Mouse (Mus musculus): ENCODE results near the gene Phlda2.
"Not testable (repeated sequence)": the region's sequence is repeated elsewhere in the genome, so short reads cannot be mapped to it uniquely, and the experiment has no call there.

Phlda2 gene

DNA sequence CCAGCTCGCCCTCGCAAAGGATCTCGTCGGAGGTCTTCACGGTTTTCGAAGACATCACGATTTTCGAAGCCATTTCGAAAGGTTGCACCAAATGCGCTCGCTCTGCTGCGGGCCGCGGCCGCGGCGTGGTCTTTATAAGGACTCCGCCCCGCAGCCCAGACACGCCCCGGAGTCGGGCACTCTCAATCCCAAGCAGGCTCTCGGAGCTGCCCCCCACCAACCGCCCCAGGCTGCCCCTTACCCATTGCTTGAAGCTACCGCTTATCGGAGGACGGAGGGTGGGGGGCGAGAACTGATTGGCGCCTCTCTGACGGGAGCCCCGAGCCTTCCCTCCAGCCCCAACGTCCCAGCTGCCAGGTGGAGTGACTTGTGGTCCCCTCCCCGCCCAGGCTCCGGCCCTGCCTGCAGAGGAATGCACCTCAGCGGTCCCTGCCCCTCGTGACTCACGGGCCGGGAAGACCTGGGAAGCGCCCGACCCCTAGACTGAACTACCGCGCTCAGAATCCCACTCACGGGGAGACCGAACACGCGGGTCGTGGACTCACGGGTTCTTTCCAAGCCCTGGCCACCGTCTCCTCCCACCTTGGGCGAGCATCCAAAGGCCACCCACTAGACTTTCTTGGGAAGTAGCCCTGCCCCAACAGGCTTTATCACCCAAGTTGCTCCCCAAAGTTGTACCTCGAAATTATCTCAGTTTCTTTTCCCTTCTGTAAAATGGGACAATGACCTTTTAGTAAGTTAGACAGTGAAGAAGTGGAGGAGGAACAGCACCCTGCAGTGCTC lies at the start of gene Phlda2:
TSS of gene Phlda2 (minus strand) at position 733 of the 783 bp plus-strand sequence.
- peak; percentile 30 to 73 for DNase-seq (ENCODE audit: low spot score in 2 of 2)

GRCm38 (mm10) chr7:143549588-143550220 lies 46.8 kb upstream of the Phlda2 start:
- DNase-seq (ENCODE audit: low spot score in 2 of 2): no peak

DNA sequence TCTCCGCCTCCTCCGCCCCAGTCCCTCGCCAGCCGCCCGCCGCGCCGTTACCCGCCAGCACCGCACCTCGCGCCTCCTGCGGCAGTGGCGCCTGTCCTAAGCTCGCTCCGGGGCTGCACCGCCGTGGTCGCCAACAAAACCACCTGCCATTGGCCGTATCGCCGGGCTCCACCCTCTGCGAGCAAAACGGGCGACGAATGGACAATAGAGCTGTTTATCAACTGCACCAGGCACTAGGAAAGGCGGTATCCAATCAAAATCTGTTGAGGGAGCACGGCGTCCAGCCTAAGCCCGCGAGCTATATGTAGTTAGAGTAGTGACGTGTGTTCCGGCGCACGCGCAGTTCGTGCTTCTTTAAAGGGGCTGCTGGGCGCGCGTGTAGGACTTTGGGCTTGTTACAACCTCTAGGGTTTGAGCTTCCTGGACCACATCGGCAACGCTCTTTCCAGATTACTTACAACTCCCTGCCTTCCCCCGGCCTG lies 46.1 kb upstream of the Phlda2 start, which contains the start of gene Nap1l4:
TSS of gene Nap1l4 (minus strand) at position 131 of the 482 bp plus-strand sequence.
- DNase-seq (ENCODE audit: low spot score in 2 of 2): peak; percentile 99 to 100

DNA sequence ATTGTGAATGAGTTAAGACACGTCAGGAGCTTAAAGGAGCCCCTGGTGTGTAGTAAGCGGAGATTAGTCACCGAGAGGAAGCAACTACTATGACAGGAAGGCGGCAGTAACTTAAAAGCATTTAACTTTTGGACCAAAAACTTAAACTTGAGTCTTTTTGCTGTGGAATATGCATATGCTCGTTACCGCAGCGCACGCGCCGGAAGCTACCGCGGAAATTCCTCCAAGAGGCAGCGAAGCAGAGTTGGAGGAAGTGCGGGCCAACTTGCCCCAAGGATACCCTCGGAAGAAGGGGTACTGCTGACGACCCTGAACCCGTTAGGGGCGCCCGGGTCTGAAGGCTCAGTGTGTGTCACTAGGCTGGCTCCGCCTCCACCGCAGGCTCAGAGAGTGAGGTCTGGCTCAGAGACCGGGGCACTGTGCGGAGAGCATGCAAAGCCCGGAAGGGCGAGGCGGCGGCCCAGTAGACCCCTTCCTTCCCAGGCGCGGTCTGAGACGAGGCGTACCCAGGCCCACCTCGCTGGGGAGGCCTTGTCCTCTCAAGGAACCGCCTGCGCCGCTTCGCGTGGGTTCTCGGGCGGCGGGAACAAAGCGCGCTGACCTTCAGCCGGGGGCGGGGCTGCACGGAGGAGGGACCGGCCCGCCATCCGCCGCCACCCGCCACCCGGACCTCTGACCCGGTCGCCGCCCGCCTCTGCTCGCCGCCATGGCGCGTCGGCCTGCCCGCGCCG lies 45.4 kb upstream of the Phlda2 start:
- peak in 1 of 2 experiments; percentile 37 for DNase-seq (ENCODE audit: low spot score in 2 of 2)

DNA sequence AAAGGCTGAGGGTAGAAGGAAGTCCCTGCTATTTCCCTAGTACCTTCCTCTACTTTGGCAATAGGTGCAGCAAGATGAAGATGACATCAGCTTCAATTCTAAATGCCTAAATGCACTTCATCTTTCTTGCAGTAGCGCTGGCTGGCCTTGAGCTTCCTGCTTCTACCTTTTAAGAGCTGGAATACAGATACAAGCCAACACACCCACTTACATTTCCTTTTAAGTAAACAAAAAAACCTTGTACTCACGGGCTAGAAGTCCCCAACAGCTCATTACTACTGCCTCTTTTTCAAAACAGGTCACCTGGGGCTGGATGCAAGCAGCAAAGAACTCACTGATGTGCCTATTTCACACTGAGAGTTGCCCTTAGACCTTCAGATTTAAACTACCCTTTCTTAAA lies 43.6 kb upstream of the Phlda2 start:
- DNase-seq (ENCODE audit: low spot score in 2 of 2): no peak

GRCm38 (mm10) chr7:143544368-143544767 lies 41.4 kb upstream of the Phlda2 start:
- DNase-seq (ENCODE audit: low spot score in 2 of 2): no peak

GRCm38 (mm10) chr7:143538671-143539070 lies 35.7 kb upstream of the Phlda2 start:
- no peak for DNase-seq (ENCODE audit: low spot score in 2 of 2)

DNA sequence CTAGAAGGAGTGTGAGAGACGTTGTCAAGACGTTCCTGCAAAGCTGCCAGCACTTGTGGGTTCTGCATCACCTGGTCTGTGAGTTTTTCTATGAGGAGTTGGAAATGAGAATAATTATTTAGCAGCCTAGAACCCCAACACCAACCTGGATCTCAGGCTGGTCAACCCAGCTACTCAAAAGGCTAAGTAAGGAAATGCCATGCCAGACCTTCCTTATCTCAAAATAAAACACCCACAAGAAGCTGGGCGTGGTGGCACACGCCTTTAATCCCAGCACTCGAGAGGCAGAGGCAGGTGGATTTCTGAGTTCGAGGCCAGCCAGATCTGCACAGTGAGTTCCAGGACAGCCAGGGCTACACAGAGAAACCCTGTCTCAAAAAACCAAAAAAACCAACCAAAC lies 35.3 kb upstream of the Phlda2 start:
- DNase-seq (ENCODE audit: low spot score in 2 of 2): not testable (repeated sequence)

GRCm38 (mm10) chr7:143536251-143536650 lies 33.3 kb upstream of the Phlda2 start:
- DNase-seq (ENCODE audit: low spot score in 2 of 2): no peak

DNA sequence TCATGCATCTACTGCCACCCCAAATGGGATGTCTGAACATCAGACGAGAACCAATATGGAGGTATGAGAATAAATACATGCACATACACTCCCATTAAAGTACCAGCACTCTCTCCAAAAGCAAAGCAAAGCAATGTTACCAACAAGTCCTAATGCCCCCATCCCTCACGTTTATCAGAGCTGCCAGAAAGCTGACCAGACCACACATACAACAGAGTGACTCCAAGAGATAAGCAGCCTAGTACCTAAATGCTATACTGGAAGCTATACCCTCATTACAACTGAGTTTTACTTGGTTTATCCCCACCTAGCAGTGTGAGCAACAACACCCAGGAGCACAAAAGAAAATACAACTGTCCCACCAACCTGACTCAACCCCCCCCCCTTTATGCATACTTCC lies 30.3 kb upstream of the Phlda2 start:
- no peak for DNase-seq (ENCODE audit: low spot score in 2 of 2)

GRCm38 (mm10) chr7:143532410-143532809 lies 29.5 kb upstream of the Phlda2 start:
- DNase-seq (ENCODE audit: low spot score in 2 of 2): no peak

GRCm38 (mm10) chr7:143519333-143519732 lies 16.4 kb upstream of the Phlda2 start:
- DNase-seq (ENCODE audit: low spot score in 2 of 2): no peak

GRCm38 (mm10) chr7:143514416-143514768 lies 11.4 kb upstream of the Phlda2 start:
- DNase-seq (ENCODE audit: low spot score in 2 of 2): no peak

- no peak for DNase-seq (ENCODE audit: low spot score in 2 of 2)
These were observed 10.9 kb upstream of the Phlda2 start for GRCm38 (mm10) chr7:143513763-143514415.

- DNase-seq (ENCODE audit: low spot score in 2 of 2): no peak
These were observed 8.4 kb upstream of the Phlda2 start for GRCm38 (mm10) chr7:143511335-143511712.

- DNase-seq (ENCODE audit: low spot score in 2 of 2): no peak
These were observed 7.8 kb upstream of the Phlda2 start for GRCm38 (mm10) chr7:143510593-143511334.

GRCm38 (mm10) chr7:143509566-143509965 lies 6.6 kb upstream of the Phlda2 start:
- DNase-seq (ENCODE audit: low spot score in 2 of 2): no peak

GRCm38 (mm10) chr7:143506675-143507074 lies 3.7 kb upstream of the Phlda2 start:
- DNase-seq (ENCODE audit: low spot score in 2 of 2): no peak

DNA sequence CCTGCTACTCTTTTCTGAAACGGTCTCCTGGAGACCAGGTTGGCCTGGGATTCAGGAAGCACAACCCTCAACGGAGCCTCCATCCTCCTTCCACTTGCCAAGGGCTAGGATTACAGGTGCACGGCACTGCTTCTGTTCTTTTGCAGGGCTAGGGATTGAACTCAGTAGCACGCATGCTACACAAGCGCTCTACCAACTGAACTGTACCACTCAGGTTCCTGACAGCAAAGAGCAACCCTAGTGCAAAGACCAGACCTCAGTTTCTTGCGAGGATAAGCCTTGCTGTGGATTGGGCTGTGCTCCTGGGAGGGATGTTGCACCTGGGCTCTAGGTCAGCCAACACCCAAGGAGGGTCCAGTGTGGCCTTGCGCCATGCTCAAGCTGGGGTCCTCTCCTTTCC lies 3.3 kb upstream of the Phlda2 start:
- no peak for DNase-seq (ENCODE audit: low spot score in 2 of 2)

DNA sequence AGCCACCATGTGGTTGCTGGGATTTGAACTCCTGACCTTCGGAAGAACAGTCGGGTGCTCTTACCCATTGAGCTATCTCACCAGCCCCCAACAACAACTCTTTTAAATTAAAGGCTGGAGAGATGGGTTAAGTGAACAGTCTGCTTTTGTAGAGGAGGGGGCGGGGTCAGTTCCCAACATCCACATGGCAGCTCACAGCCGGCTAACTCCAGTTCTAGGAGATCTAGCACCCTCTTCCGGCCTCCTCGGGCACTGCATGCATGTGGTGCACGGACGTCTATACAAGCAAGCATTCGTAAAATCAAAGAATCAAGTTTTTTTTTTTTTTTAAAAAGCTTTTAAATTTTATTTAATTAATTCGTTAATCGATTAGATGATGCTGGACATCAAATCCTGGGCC lies 2.9 kb upstream of the Phlda2 start:
- peak; percentile 48 to 74 for DNase-seq (ENCODE audit: low spot score in 2 of 2)

DNA sequence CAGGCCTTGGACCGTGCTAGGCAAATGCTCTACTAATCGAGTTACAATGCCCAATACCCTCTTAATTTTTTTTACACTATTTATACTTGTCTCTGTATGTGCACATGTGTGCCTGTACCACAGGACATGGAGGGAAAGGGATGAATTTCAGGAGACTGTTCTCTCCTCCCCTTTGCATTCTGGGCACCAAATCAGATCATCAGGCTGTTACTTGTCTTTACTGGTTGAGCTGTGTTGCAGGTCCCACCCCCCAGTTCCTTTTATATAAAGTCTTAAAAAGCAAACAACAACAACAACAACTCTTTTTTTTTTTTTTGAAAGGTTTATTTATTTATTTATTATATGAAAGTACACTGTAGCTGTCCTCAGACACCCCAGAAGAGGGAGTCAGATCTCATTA lies 2.5 kb upstream of the Phlda2 start:
- DNase-seq (ENCODE audit: low spot score in 2 of 2): no peak

Data from urinary bladder, adult 18-20 months (tissue).